Mouse (Mus musculus) lung, postnatal 0 days (tissue): ENCODE results near the gene Eid2.

Source experiments
- CTCF ChIP-seq: IDR thresholded peaks from 2 replicates; pipeline ENCODE4 v1.5.1; 2016; ENCODE audit warnings: antibody characterized with exemption, mild to moderate bottlenecking
- EP300 ChIP-seq: IDR thresholded peaks from 2 replicates; pipeline ENCODE4 v1.6.1; 2016; ENCODE audit warnings: antibody characterized with exemption, mild to moderate bottlenecking, control low read depth

GRCm38 (mm10) chr7:28254591-28254990, 13.1 kb upstream of the Eid2 start:
- no peak for TF ChIP-seq EP300
- TF ChIP-seq CTCF, result no peak
